Mouse (Mus musculus) MEL (cell line): ENCODE results near the gene Tulp4. TPM values are rescaled to one million over a fixed set of nuclear protein-coding genes. Genes with fewer than 3 reads are reported as not detected.

ENCODE experiments used
- DNase-seq: peaks from one replicate; pipeline ENCODE4 v3.0.0; 2011; ENCODE audit warnings: low read depth, low spot score
- H3K27ac ChIP-seq: 2 replicates; pipeline ENCODE4 v1.5.1; 2012; ENCODE audit warnings: low read depth, mild to moderate bottlenecking, control low read depth, low read length, moderate library complexity; ENCODE audit not compliant: control insufficient read depth
- H3K27me3 ChIP-seq, 2 experiments: fragments of 150-350 bp in 1 of 2; sonication (generic) in 1 of 2; 2 replicates each; pipeline ENCODE4 v1.6.1; 2012; ENCODE audit warnings: low read length in 2 of 2, mild to moderate bottlenecking in 2 of 2, improper control_type of control experiment in 1 of 2, moderate library complexity in 1 of 2; ENCODE audit not compliant: insufficient read depth in 2 of 2, control insufficient read depth in 1 of 2
- H3K36me3 ChIP-seq, 2 experiments: 2 replicates each; pipeline ENCODE4 v1.6.1; 2012 to 2014; ENCODE audit warnings: low read length in 2 of 2, improper control_type of control experiment in 1 of 2, inconsistent platforms in 1 of 2, mild to moderate bottlenecking in 1 of 2; ENCODE audit not compliant: insufficient read depth in 2 of 2, control insufficient read depth in 1 of 2
- H3K4me1 ChIP-seq, 2 experiments: fragments of 150-350 bp in 1 of 2; sonication (generic) in 1 of 2; 2 replicates each; pipeline ENCODE4 v1.6.1; 2012; ENCODE audit warnings: low read length in 2 of 2, improper control_type of control experiment in 1 of 2, mild to moderate bottlenecking in 1 of 2; ENCODE audit not compliant: insufficient read depth in 2 of 2, control insufficient read depth in 1 of 2
- H3K4me3 ChIP-seq, 2 experiments: fragments of 150-350 bp in 1 of 2; sonication (generic) in 1 of 2; 2 replicates each; pipeline ENCODE4 v1.5.1; 2012; ENCODE audit warnings: low read depth in 2 of 2, low read length in 2 of 2, mild to moderate bottlenecking in 2 of 2, moderate library complexity in 2 of 2, control low read depth in 1 of 2, improper control_type of control experiment in 1 of 2; ENCODE audit not compliant: control insufficient read depth in 1 of 2, insufficient read depth in 1 of 2
- H3K79me2 ChIP-seq: 2 replicates; pipeline ENCODE4 v1.6.1; 2012; ENCODE audit warnings: mild to moderate bottlenecking, low read length, moderate library complexity; ENCODE audit not compliant: control insufficient read depth, poor library complexity, insufficient read depth
- H3K9ac ChIP-seq: 2 replicates; pipeline ENCODE4 v1.6.1; 2012; ENCODE audit warnings: low read depth, mild to moderate bottlenecking, control low read depth, low read length, moderate library complexity; ENCODE audit not compliant: control insufficient read depth, poor library complexity, severe bottlenecking
- H3K9me3 ChIP-seq: fragments of 150-350 bp; sonication (generic); replicated peaks from 2 replicates; pipeline ENCODE4 v1.6.1; 2012; ENCODE audit warnings: mild to moderate bottlenecking, low read length, improper control_type of control experiment, moderate library complexity; ENCODE audit not compliant: insufficient read depth
- BHLHE40 ChIP-seq: IDR thresholded peaks from 2 replicates; pipeline ENCODE4 v1.6.1; 2012; ENCODE audit warnings: low read depth, mild to moderate bottlenecking, inconsistent platforms, low read length, improper control_type of control experiment, borderline replicate concordance
- CHD1 ChIP-seq: IDR thresholded peaks from 2 replicates; pipeline ENCODE4 v1.6.1; 2012; ENCODE audit warnings: low read depth, mild to moderate bottlenecking, inconsistent platforms, low read length, improper control_type of control experiment
- E2F4 ChIP-seq: IDR thresholded peaks from 2 replicates; pipeline ENCODE4 v1.6.1; 2011; ENCODE audit warnings: low read depth, low read length, improper control_type of control experiment, borderline replicate concordance
- ELF1 ChIP-seq: IDR thresholded peaks from 2 replicates; pipeline ENCODE4 v1.6.1; 2014; ENCODE audit warnings: low read depth, mild to moderate bottlenecking, inconsistent platforms, low read length, improper control_type of control experiment, moderate library complexity
- EP300 ChIP-seq, 2 experiments: IDR thresholded peaks; 2 replicates each; pipeline ENCODE4 v1.6.1; 2011; ENCODE audit warnings: improper control_type of control experiment in 2 of 2, low read length in 2 of 2, low read depth in 1 of 2, mild to moderate bottlenecking in 1 of 2
- ETS1 ChIP-seq: IDR thresholded peaks from 2 replicates; pipeline ENCODE4 v1.6.1; 2012; ENCODE audit warnings: low read depth, mild to moderate bottlenecking, inconsistent platforms, low read length, improper control_type of control experiment, moderate library complexity
- GABPA ChIP-seq: IDR thresholded peaks from 2 replicates; pipeline ENCODE4 v1.6.1; 2012; ENCODE audit warnings: low read depth, mild to moderate bottlenecking, inconsistent platforms, low read length, improper control_type of control experiment, moderate library complexity
- GATA1 ChIP-seq: IDR thresholded peaks from 2 replicates; pipeline ENCODE4 v1.6.1; 2011; ENCODE audit warnings: low read depth, low read length, improper control_type of control experiment
- KAT2A ChIP-seq: conservative IDR thresholded peaks from 2 replicates; pipeline ENCODE4 v1.6.1; 2012; ENCODE audit warnings: low read depth, low read length, improper control_type of control experiment, inconsistent platforms
- MAFK ChIP-seq: IDR thresholded peaks from 2 replicates; pipeline ENCODE4 v1.6.1; 2011; ENCODE audit warnings: low read depth, mild to moderate bottlenecking, low read length, improper control_type of control experiment, borderline replicate concordance
- MAX ChIP-seq: IDR thresholded peaks from 2 replicates; pipeline ENCODE4 v1.6.1; 2011; ENCODE audit warnings: low read length, improper control_type of control experiment
- MAZ ChIP-seq: IDR thresholded peaks from 2 replicates; pipeline ENCODE4 v1.6.1; 2012; ENCODE audit warnings: low read depth, mild to moderate bottlenecking, inconsistent platforms, low read length, improper control_type of control experiment
- MEF2A ChIP-seq: IDR thresholded peaks from 2 replicates; pipeline ENCODE4 v1.6.1; 2014; ENCODE audit warnings: low read depth, mild to moderate bottlenecking, inconsistent platforms, low read length, improper control_type of control experiment; ENCODE audit not compliant: poor library complexity, insufficient replicate concordance, severe bottlenecking; ENCODE audit errors: extremely low read depth
- MXI1 ChIP-seq: IDR thresholded peaks from 2 replicates; pipeline ENCODE4 v1.6.1; 2011; ENCODE audit warnings: mild to moderate bottlenecking, low read depth, low read length, improper control_type of control experiment
- MYB ChIP-seq: IDR thresholded peaks from 2 replicates; pipeline ENCODE4 v1.6.1; 2011; ENCODE audit warnings: mild to moderate bottlenecking, low read depth, low read length, improper control_type of control experiment
- MYC ChIP-seq: IDR thresholded peaks from 2 replicates; pipeline ENCODE4 v1.6.1; 2011; ENCODE audit warnings: low read depth, mild to moderate bottlenecking, low read length, improper control_type of control experiment, moderate library complexity
- NRF1 ChIP-seq: IDR thresholded peaks from 2 replicates; pipeline ENCODE4 v1.6.1; 2014; ENCODE audit warnings: low read depth, mild to moderate bottlenecking, inconsistent platforms, low read length, improper control_type of control experiment, moderate library complexity; ENCODE audit not compliant: poor library complexity, insufficient read depth, severe bottlenecking
- POLR2A ChIP-seq, 2 experiments: IDR thresholded peaks; 2 replicates each; pipeline ENCODE4 v1.6.1; 2011 to 2012; ENCODE audit warnings: low read length in 2 of 2, mild to moderate bottlenecking in 2 of 2, control low read depth in 1 of 2, improper control_type of control experiment in 1 of 2, low read depth in 1 of 2, moderate library complexity in 1 of 2; ENCODE audit not compliant: control insufficient read depth in 1 of 2, insufficient read depth in 1 of 2, poor library complexity in 1 of 2
- POLR2AphosphoS2 ChIP-seq: IDR thresholded peaks from 2 replicates; pipeline ENCODE4 v1.6.1; 2011; ENCODE audit warnings: low read length, improper control_type of control experiment
- POLR2AphosphoS5 ChIP-seq: IDR thresholded peaks from 2 replicates; pipeline ENCODE4 v1.6.1; 2012; ENCODE audit warnings: low read depth, borderline replicate concordance, mild to moderate bottlenecking, inconsistent platforms, low read length, moderate library complexity, mixed read lengths
- RCOR1 ChIP-seq: IDR thresholded peaks from 2 replicates; pipeline ENCODE4 v1.6.1; 2012; ENCODE audit warnings: low read depth, mild to moderate bottlenecking, inconsistent platforms, low read length, improper control_type of control experiment
- SIN3A ChIP-seq: IDR thresholded peaks from 2 replicates; pipeline ENCODE4 v1.6.1; 2012; ENCODE audit warnings: low read length, improper control_type of control experiment, inconsistent platforms
- SMC3 ChIP-seq: IDR thresholded peaks from 2 replicates; pipeline ENCODE4 v1.6.1; 2011; ENCODE audit warnings: low read depth, low read length, improper control_type of control experiment
- TBP ChIP-seq: IDR thresholded peaks from 2 replicates; pipeline ENCODE4 v1.8.0; 2011; ENCODE audit warnings: low read depth, low read length, improper control_type of control experiment
- TCF12 ChIP-seq: IDR thresholded peaks from 2 replicates; pipeline ENCODE4 v1.6.1; 2014; ENCODE audit warnings: low read depth, mild to moderate bottlenecking, inconsistent platforms, low read length, improper control_type of control experiment, moderate library complexity
- UBTF ChIP-seq: IDR thresholded peaks from 2 replicates; pipeline ENCODE4 v1.6.1; 2012; ENCODE audit warnings: low read depth, mild to moderate bottlenecking, inconsistent platforms, low read length, improper control_type of control experiment, moderate library complexity, borderline replicate concordance; ENCODE audit not compliant: insufficient read depth
- USF1 ChIP-seq: IDR thresholded peaks from 2 replicates; pipeline ENCODE4 v1.6.1; 2014; ENCODE audit warnings: low read depth, mild to moderate bottlenecking, inconsistent platforms, low read length, improper control_type of control experiment, moderate library complexity
- USF2 ChIP-seq, 2 experiments: IDR thresholded peaks; 2 replicates each; pipeline ENCODE4 v1.6.1; 2011 to 2012; ENCODE audit warnings: improper control_type of control experiment in 2 of 2, low read length in 2 of 2, borderline replicate concordance in 1 of 2, inconsistent platforms in 1 of 2, low read depth in 1 of 2, mild to moderate bottlenecking in 1 of 2; ENCODE audit not compliant: insufficient read depth in 1 of 2
- ZKSCAN1 ChIP-seq: IDR thresholded peaks from 2 replicates; pipeline ENCODE4 v1.6.1; 2012; ENCODE audit warnings: low read depth, mild to moderate bottlenecking, inconsistent platforms, low read length, improper control_type of control experiment, moderate library complexity
- ZNF384 ChIP-seq: IDR thresholded peaks from 2 replicates; pipeline ENCODE4 v1.6.1; 2012; ENCODE audit warnings: low read depth, mild to moderate bottlenecking, inconsistent platforms, low read length, improper control_type of control experiment
- polyA plus RNA-seq, 2 experiments: library from polyadenylated mRNA; stranded (reverse) in 1 of 2; unstranded in 1 of 2; fragments of >175 nt in 1 of 2; fragments of >200 nt in 1 of 2; gene quantifications; 2 replicates each; pipeline versions ENCODE4 v1.2.1 to v1.2.4; 2012; ENCODE audit warnings: low replicate concordance in 2 of 2, low read depth in 1 of 2; ENCODE audit not compliant: insufficient read length in 2 of 2, insufficient read depth in 1 of 2, missing spikeins in 1 of 2
- total RNA-seq: library from RNA; depleted of rRNA; stranded (reverse); fragments of 300-350 nt; gene quantifications from 2 replicates; pipeline ENCODE4 v1.2.3, GENCODE M21; 2012

The Tulp4 gene
- total and polyA plus RNA-seq, 3 experiments, result 7.7 to 59.2 TPM; not detected in 1

GRCm38 (mm10) chr17:6172926-6173690, 66.9 kb downstream of the Tulp4 start (continued):
- TF ChIP-seq BHLHE40 (no peak), GATA1 (peak; percentile 88), SIN3A (peak; percentile 23; the same call in 1 of the 2 replicates), MAFK (no peak)
- TF ChIP-seq, all 39 proteins: peak for 14

DNA sequence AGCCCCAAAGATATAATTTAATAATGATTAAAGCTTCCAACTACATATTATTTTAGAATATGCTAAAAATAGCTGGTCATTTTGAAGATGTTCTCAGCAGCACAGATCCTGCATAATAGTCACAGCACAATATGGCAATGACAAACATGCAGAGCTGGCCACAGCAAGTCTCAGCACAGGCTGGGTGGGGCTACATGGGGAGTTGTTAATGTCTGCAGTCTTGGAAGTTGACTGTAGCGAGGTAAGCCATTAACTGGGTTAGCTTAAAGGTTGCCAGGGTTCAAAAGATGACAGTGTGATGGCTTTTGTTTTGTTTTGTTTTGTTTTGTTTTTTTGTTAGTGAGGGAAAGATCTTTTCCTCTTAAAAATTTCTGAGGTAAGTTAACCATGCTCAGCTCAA, 68.3 kb downstream of the Tulp4 start:
- Histone ChIP-seq H3K79me2 (no peaks in the 10 kb centered on the region), H3K9me3 (no peaks in the 10 kb centered on the region)

DNA sequence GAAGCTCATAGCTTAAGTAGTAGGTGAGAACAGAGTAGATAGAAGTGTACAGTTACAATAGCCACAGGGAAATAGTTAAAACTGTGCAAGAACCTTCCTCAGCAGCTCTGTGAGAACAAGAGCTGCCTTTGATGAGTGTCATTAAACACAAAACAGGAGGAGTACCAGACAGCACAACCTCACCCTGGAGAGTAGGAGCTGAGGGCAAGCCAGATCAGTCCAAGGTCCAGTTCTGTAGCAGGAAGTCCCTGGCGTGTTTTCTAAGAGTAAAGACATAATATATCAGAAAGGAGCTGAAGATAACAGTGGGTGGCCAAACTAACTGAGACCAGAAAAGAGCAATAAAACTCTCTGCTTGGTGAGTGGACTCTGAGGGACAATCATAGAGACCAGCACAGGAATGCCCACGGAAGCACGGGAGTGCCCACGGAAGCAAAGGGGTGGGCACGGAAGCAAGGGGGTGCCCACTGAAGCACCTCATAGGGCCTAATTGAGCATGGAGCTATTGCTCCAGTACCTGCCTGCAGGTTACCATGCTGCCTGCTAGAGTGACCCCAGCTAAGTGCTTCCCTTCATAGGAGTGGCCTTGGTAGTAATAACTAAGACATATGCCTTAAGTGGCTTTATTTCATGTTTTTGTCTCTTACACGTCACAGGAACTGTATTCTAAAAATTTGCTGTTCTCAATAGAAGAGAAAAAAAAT, 72.5 kb downstream of the Tulp4 start:
- TF ChIP-seq TBP (no peak), ELF1 (no peak), KAT2A (no peak), MYB (no peak), MYC (no peak), POLR2AphosphoS2 (no peak), TCF12 (no peak), POLR2A (IDR thresholded peaks at IDR 0.05; ENCODE audit: control insufficient read depth in 1 of 2, insufficient read depth in 1 of 2, low read depth in 1 of 2, low read length in 2 of 2, poor library complexity in 1 of 2) (no peak), EP300 (IDR thresholded peaks at IDR 0.05; ENCODE audit: low read depth in 1 of 2, low read length in 2 of 2) (no peak), SMC3 (no peak), CHD1 (no peak), RCOR1 (no peak), MXI1 (no peak), POLR2AphosphoS5 (no peak), GATA1 (no peak)
- Histone ChIP-seq H3K9ac (no peak overlapping the region), H3K4me3 (no peak overlapping the region), H3K4me1 (peaks cover 1 to 2% of the 10 kb centered on the region in 2 experiments; a peak in 3 of 4 replicates), H3K79me2 (no peaks in the 10 kb centered on the region), H3K36me3 (peaks cover 0 to 4% of the 10 kb centered on the region in 2 experiments; a peak in 2 of 4 replicates), H3K27me3 (no peaks in the 10 kb centered on the region), H3K27ac (no peak overlapping the region), H3K9me3 (no peaks in the 10 kb centered on the region)
- no peak for DNase-seq

More for the DNA sequence above, 68.3 kb downstream of the Tulp4 start:
- Histone ChIP-seq H3K27ac (no peak overlapping the region), H3K36me3 (peaks cover 0 to 11% of the 10 kb centered on the region in 2 experiments; a peak in 2 of 4 replicates), H3K4me3 (no peak overlapping the region), H3K4me1 (peaks cover 5 to 9% of the 10 kb centered on the region in 2 experiments; a peak in 3 of 4 replicates), H3K9ac (no peak overlapping the region)
- DNase-seq, result no peak
- TF ChIP-seq ZKSCAN1 (no peak), MYC (no peak), MEF2A (no peak), E2F4 (no peak), UBTF (no peak), GATA1 (no peak), MAZ (no peak), GABPA (no peak), USF1 (no peak), TBP (no peak), ZNF384 (no peak), TCF12 (no peak), ETS1 (no peak), NRF1 (no peak), MAX (no peak), USF2 (IDR thresholded peaks at IDR 0.05; ENCODE audit: borderline replicate concordance in 1 of 2, insufficient read depth in 1 of 2, low read depth in 1 of 2, low read length in 2 of 2) (no peak), ELF1 (no peak), POLR2A (IDR thresholded peaks at IDR 0.05; ENCODE audit: control insufficient read depth in 1 of 2, insufficient read depth in 1 of 2, low read depth in 1 of 2, low read length in 2 of 2, poor library complexity in 1 of 2) (no peak)
- TF ChIP-seq, all 39 proteins: peak for 0
- no peaks in the 10 kb centered on the region for H3K27me3 ChIP-seq
